Mouse (Mus musculus): ENCODE data around the gene Bco1.

DNA sequence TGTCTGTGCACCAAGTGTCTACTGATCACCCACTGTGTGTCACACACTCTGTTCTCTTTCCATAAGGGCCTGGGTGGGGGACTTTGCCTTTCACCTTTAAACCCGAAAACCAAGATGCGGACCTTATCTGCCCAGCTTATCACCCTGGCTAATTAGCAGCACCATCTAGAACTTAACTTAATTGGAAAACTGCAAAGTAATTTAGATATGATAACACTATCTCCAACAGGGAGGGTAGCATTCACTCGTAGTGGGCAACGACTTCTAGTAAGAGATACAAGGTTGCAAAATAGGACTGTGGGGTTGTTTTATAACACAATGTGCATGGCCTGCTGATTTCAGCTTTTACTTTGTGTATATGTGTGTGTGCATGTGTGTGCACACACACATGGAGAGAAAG is 5.9 kb upstream of the Bco1 start:
- TF ChIP-seq EP300 (optimal IDR thresholded peaks at IDR 0.05), result no peak
- TF ChIP-seq CTCF (IDR thresholded peaks at IDR 0.05; ENCODE audit: low read depth), result no peak
